Mouse (Mus musculus): ENCODE measurements around the gene Tacr2.

Gene Tacr2

DNA sequence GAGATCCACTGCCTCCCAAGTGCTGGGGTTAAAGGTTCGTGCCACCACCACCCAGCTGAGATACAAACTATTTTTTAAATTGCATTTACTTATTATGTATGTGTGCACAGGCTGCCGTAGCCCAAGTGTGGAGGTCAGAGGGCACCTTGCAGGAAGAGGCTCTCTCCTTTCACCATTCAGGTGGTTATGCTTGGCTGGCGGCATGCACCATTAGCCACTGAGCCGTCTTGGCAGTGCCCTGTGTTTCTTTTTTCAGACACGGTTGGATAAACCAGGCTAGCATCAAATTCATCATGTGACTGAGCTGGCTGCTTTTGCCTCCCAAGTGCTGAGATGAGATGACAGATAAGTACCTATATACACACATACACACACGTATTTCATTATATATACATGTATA is 13.0 kb upstream of the Tacr2 start:
- no peak for DNase-seq (ENCODE audit: low spot score)

DNA sequence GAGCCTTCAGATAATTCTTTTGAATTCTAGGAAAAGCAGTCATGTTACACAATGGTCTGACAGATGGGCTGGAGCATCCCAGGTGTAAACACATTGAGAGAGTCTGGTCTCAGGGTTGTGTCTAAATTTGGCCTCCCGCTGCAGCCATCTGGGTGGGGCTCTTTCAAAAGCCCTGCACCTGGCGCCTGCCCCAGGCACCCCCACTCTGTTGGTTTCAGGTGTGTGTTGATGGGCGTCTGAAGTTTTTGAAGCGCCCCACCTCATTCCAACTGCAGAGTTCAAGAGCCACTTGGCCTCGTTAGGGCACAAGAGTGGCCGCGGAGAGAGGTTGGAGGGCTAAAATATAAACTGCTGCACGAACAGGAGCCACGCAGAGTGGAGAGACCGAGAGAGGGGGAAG is 9.9 kb upstream of the Tacr2 start:
- DNase-seq (ENCODE audit: low spot score), result no peak

DNA sequence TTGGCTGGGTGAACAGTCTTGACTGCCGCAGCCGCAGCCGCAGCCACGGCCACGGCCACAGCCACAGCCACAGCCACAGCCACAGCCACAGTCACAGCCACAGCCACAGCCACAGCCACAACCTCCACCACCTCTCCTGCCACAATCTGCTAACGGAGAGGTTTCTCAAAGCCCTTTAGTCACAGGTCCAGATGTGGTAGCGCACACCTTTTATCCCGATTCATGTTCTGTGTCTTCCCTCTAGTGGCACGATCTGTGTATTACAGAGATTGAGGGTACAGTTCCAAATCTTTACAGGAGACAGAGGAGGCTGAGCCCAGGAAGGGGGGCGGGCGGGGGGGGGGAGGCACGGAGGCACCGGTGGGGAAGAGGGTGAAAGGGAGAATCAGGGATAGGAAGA is 9.3 kb upstream of the Tacr2 start:
- DNase-seq (ENCODE audit: low spot score), result peak; percentile 72

DNA sequence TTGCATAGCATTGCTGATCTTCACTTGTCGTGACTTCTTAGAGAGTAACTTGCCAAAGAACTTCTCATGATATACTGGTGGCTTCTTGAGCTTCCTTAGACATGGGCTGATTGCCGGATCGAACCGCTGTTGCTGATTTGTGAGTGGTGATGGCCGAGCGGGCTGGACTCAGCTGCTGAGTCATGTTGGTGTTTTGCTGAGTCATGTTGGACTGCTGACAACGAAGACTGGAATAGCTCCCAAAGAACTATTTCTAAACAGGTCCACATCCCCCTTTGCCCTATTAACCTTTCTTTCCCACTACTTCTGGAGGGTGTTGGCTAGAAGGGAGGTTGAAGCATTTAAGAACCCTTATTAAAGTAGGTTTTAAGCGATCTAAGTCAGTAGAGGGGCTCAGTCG is 8.2 kb upstream of the Tacr2 start:
- no peak for DNase-seq (ENCODE audit: low spot score)

DNA sequence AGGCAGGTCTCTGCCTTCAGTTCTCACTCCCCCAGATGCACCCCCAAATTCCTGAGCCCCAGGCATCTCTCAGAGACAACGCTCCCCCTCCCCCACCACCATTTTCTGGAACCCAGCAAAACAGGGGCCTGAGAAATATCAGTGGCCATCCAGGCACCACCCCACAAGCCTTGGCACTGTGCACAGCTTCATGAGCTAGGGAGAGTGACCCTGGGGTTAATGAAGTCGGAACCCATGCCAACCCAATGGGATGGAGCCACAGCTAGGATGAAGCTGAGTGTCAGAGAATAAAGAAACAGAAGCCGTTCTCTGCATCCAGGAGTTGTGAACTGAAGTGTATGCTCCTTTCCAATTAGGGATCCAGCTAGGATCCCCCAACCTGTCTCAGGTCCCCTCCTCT is 5.1 kb upstream of the Tacr2 start:
- DNase-seq (ENCODE audit: low spot score), result no peak

DNA sequence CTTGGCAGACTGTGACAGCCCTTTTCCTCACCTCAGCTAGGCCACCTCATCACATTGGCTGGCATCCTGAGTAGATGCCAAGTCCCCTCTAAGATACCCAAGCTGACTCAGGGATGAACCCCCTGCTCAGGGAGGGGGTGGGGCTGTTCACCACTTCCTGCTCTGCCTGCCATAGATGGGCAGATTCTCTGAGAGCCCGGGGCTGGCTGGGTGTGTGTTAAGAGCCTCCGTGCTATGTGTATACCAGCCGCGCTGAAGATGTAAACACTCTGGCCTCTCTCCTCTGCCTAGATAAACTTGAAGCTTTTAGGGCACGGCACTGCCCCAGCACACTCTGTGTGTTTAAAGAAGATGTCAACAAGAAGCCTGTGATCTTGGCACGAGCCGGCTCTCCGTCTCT is 4.4 kb upstream of the Tacr2 start:
- DNase-seq (ENCODE audit: low spot score), result no peak

DNA sequence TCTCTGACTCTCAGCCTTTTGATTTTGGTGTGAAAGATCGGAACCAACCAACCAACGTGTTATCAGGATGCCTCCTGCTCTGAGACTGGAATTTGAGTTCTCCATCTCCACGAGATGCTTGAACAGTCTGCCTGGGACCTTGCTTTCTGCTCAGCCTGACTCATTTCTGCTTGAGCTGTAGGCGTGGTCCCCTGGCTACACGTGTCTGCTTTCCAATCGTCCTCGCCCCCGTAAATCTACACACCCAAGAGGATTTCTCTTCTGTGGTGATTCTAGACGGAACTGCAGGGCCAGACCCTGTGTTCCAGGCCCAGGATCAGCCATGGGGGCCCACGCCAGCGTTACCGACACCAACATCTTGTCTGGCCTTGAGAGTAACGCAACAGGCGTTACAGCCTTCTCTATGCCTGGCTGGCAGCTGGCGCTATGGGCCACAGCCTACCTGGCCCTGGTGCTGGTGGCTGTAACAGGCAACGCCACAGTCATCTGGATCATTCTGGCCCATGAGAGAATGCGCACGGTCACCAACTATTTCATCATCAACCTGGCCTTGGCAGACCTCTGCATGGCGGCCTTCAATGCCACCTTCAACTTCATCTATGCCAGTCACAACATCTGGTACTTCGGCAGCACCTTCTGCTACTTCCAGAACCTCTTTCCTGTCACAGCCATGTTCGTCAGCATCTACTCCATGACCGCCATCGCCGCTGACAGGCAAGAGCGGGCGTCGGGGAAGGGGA is 428 bp downstream of the Tacr2 start:
- no peak for DNase-seq (ENCODE audit: low spot score)

DNA sequence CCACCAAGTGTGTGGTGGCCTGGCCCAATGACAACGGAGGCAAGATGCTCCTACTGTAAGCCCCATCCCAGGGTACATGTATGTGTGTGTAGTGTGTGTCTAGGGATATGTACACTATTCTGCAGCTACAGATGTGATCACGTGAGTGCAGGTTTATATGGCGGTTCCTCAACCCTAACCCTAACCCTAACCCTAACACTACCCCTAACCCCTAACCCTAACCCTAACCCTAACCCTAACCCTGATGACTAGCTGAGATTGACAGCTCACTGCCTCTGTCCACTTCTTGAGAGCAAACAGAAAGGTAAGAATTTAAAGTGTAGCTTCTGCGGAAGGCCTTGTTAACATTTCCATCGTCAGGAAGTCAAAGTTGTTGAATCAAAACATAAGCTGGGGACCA is 6.1 kb downstream of the Tacr2 start:
- no peak for DNase-seq (ENCODE audit: low spot score)

DNA sequence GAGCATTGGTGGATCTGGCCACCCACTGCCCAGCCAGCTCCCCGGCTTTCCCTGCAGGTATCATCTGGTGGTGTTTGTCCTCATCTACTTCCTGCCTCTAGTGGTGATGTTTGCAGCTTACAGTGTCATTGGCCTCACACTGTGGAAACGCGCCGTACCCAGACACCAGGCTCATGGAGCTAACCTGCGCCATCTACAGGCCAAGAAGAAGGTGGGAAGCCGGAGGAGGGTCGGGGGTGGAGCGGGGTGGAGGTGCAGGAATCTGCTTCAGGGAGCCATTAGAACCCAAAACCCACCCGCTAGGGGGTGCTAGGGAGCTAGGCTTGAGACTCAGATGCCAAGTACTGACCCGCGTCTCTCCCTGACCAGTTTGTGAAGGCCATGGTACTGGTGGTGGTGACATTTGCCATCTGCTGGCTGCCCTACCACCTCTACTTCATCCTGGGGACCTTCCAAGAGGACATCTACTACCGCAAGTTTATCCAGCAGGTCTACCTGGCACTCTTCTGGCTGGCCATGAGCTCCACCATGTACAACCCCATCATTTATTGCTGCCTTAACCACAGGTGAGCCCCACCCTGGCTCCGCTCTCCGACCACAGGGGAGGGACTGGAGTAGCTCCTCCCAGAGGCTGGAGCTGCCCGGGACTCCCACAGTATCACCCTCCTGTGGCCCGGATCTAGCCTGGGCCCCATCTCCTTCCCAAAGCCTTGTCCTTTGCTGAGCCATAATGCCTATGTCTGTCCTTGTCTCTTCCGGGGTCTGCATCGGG is 9.1 kb downstream of the Tacr2 start:
- peak; percentile 75 for DNase-seq (ENCODE audit: low spot score)

DNA sequence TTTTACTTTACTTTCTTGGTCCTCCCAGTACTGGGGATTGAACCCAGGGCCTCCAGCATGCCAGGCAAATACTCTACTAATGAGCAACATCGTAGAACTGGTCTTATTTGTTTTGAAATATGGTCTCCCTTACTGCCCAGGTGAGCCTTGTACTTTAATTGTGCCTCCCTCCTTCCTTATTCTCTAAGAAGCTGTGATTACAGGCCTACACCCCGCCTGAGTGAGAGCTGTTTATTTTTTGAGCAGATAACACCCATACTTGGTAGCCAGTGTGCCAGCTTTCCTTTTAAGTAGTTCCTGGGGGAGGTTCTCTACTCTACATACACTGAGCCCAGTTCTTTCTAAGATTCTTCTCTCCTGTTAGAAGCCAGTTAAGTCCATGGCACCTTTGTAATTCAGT is 12.1 kb downstream of the Tacr2 start:
- DNase-seq (ENCODE audit: low spot score), result no peak

DNA sequence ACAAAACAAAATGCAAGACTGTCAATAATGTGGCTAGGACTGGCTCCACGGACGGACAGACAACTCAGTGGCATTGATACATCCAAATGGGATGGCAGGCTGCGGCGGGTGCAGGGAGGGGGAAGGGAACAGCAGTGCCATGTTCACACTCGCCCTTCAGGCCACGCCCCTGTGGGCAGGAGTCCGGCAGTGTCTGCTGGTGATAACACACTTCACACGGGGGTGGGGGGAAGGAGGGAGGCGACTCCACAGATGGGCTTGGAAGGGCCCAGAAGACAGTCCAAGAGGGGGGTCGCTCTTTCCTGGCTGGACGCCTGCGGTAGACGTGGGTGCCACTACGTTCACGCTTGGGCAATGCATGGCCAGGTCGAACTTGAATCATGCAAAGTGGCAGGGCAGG is 17.0 kb downstream of the Tacr2 start:
- DNase-seq (ENCODE audit: low spot score), result no peak

DNA sequence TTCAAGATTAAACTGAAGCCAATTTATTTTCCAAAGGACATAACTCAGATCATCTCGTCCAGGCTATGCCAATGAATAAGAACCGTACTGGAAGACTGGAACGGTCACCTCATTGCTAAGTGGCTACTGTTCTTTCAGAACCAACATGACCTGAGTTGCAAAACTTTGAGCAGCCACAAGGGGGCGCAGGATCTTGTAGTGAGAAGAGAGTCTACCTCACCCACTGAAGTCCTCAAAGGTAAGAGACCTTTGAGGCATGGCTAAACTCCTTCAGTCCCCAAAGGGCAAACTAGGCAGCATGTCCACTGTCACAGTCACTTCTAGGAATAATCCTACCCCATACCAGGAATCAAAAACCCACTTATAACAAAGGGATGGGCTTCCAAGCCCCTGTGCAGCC is 23.0 kb downstream of the Tacr2 start:
- DNase-seq (ENCODE audit: low spot score), result peak; percentile 86

DNA sequence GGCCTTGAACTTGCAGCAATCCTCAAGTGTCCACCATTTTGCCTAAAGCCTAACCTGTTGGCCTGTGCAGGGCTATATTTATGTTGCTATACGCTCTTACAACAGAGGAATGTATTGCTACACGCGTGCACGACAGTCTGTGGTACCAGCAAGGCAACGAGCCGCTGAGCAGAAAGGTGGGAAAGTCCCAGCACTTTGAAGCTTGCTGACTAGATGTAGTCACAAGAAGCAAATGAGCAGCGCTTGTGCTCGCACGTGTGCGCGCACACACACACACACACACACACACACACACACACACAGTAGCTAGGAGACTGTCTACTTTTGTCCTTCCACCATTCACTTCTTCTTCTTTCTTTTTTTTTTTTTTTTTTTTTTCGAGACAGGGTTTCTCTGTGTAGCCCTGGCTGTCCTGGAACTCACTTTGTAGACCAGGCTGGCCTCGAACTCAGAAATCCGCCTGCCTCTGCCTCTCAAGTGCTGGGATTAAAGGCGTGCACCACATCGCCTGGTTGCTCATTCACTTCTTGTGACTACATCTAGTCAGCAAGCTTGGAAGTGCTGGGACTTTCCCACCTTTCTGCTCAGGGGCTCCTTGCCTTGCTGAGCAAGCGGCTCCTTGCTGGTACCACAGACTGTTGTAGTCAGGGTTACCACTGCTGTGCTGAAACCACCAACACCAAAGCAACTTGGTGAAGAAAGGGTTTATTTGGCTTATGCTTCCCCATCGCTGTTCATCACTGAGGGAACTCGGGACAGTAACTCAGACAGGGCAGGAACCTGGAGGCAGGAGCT is 25.5 kb downstream of the Tacr2 start:
- DNase-seq (ENCODE audit: low spot score), result no peak

DNA sequence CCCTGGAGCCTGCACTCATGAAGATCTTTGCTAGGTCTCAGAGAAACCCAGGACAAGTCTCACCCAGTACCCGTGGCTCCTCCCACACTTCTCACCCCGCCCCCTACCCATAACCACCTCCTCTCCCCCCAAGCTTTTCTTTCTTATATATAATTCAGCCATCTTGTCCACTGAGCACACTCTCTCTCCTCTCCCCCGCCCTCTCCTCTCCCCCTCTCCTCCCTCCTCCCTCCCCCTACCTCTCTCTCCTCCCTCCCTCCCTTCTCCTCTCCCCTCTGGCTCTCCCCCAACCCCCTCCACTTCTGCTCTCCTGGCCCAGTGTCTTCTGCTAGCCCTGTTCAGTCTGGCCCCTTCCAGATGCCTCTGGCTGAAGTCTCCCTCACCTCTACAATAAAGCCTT is 26.8 kb downstream of the Tacr2 start:
- DNase-seq (ENCODE audit: low spot score), result no peak

DNA sequence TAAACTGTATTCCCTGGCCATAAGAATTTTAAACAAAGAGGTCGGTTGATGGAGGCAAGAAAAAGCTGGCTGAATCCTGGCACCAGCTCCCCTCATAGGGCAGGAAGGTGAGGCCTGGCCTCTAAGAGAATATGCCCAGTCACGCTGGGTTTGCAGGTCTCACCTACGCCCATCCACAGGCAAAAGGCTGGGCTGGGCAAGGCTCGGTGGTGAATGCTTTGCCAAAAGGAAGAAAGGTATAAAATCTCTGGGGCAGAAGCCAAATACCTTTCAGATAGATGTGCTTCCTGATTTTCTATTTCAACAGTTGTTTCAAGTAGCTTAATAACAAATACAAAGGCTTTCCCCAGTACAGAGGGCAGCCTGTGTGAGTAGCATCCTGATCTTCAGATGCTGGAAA is 27.4 kb downstream of the Tacr2 start:
- DNase-seq (ENCODE audit: low spot score), result no peak

DNA sequence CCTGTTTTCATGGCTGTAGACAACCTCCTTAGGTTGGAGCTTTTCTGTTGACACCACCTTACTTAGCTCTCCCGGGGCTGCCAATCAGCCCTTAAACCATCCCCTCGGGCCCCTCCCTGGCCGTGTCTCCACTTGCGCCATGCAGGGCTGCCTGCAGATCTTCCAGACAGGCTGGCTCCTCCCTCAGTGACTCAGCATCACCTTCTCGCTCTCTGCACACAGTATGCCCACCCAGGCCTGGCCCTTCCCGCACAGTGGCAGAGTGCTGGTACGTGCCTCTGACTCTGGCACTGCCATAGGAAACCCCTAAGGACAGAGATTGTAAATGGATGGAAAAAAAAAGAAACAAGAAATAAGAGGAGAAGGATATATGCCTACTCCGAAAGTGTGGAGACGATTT is 30.5 kb downstream of the Tacr2 start:
- DNase-seq (ENCODE audit: low spot score), result no peak

DNA sequence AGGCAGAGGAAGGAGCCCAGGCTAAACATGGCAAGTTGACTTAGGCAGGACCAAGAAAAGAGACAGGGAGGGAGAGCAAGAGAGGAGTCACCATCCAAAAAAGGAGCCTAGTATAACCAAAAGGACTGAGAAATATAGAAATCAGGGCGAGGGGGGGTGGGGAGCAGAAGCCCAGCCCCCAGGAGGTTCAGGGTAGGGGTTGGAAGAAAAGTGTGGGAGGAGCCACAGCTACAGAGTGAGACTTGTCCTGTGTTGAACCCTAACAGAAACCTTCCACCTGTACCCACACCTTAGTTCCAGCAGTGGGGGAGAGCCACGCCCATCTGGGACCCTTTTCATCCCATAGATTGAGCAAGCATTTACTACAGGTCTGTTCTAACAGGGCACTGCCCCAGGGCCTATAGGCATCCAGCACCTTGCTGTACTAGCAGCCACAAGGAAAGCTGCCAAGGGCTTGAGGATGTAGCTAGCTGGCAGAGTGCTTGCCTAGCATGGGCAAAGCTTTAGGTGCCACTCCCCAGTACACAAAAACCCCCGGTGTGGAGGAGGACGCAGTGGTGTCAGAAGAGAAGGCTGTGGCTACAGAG is 31.1 kb downstream of the Tacr2 start:
- DNase-seq (ENCODE audit: low spot score), result no peak

DNA sequence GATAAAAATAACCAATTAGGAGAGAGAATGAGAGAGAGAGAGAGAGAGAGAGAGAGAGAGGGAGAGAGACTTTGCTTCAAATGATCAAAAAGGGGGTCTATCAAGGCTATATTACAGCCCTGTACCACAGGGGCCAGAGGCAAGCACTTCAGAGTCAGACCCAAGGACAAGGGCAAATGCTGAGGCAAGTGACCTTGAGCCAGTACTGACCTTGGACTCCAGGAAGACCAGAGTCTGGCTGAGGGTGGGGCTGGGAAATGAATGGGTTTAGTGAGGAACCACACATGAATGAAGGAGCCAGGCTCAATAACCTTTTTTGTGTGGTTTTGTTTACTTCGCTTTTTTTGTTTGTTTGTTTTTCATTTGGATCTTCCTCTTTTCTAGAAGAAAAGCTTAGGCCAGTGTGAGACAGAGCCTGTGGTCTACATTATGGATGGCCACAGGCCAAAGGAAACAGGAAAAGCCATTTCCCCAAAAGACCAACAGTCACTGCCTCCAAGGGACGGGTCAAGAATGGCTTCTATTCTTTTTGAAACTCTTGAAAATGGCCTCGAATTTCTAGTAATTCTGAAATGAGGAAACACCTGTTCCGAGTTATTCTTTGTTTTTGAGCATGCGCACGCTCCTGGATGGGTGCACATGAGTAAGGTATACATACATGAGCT is 35.4 kb downstream of the Tacr2 start:
- DNase-seq (ENCODE audit: low spot score), result no peak

DNA sequence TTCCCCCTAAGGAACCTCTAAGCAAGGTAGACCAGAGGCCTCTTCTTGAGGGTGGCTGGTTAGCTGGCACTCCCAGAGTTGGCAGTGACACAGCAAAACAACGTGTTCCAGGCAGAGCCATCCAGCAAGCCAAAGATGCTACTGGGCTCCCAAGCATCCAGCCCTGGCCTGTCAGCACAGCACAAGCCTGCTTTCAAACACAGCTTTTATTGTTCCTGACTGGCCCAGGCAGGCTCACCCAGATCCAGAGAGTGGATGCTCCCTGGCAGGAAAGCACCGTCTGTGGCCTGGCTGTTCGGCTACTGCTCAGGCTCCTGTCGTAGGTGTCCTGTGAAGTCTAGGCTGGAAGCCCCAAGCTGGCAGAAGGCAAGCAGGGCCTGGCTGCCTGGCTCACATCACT is 41.9 kb downstream of the Tacr2 start:
- DNase-seq (ENCODE audit: low spot score), result peak; percentile 62

DNA sequence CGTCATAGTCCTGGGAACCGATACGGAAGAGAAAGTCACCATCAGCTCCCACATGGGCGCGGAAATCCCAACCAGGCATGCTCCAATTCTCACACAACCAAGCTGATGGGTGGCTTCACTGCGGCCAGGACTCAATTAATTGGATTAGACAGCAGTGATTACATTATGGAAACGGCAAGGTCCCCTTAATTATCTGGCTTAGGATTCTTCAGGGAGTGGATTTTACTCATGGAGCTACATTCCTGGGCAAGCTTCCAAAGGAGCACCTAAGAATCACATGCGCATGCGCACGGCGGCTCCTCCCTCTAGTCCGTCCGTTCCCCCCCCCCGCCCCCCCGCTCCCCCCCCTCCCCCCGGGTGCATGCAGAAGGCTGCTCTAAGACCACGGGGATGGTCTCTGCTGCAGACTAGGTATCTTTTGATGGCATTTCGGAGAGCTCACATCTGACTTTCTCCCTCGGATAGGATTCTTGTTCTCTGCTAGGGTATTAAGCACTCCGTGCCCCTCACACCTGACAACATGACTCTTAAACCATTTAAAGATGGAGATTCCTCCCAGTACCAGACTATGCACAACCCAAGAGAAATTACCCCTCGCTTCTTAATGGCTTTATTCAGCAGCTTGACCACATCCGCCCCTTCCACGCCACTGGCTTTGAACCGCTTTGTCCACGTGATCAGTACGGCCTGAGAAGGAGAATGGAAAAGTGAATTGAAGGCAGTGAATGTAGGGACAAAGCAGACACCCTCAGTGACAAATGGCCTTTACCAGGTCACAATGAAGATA is 44.0 kb downstream of the Tacr2 start:
- no peak for DNase-seq (ENCODE audit: low spot score)

Measured in layer of hippocampus, adult 11-12 months (tissue).